Mouse (Mus musculus): ENCODE measurements around the gene Lca5l. TPM values are rescaled to one million over a fixed set of nuclear protein-coding genes. Genes with fewer than 3 reads are reported as not detected.

Gene Lca5l
- polyA plus RNA-seq, 1 experiment = 0.18 TPM

DNA sequence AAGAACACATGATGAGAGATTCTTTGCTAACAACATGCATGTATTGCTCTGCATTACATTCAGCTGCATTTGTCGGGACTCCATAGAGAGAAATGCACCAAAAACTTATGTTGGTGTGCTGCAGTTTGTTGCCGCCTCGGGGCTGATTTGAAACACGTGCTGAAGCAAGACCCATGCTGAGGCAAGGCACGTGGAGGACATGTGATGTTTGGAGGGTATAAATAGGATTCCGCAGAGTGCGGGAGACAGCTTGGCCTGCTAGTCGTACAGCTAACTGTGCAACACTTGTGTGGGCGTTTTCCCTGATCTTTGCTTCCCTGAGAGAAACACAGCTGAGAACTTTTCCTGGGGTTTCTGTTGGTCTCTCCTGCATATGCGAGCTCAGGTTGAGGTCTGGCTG lies 17.7 kb upstream of the Lca5l start:
- no peaks in the 10 kb centered on the region for H3K27me3 ChIP-seq (ENCODE audit: control insufficient read depth, insufficient read depth, low read length)
- 96% methylated on average over 10 of the region's 10 CpGs for whole genome bisulfite sequencing
- H3K27ac ChIP-seq (ENCODE audit: control insufficient read depth, insufficient read depth, low read length) = no peak overlapping the region
- TF ChIP-seq CTCF (IDR thresholded peaks at IDR 0.05; ENCODE audit: borderline replicate concordance, control insufficient read depth, extremely low read depth, insufficient read depth, low read length, poor library complexity) (no peak), POLR2A (IDR thresholded peaks at IDR 0.05; ENCODE audit: control insufficient read depth, extremely low read depth, insufficient read depth, low read length, poor library complexity) (no peak)
- no peak overlapping the region for H3K4me3 ChIP-seq (ENCODE audit: control insufficient read depth, insufficient read depth, low read length)
- no peaks in the 10 kb centered on the region for H3K36me3 ChIP-seq (ENCODE audit: control insufficient read depth, insufficient read depth, low read length)
- H3K4me1 ChIP-seq (replicated peaks; ENCODE audit: control insufficient read depth, insufficient read depth, low read length) = peaks cover 2% of the 10 kb centered on the region
- DNase-seq = no peak

DNA sequence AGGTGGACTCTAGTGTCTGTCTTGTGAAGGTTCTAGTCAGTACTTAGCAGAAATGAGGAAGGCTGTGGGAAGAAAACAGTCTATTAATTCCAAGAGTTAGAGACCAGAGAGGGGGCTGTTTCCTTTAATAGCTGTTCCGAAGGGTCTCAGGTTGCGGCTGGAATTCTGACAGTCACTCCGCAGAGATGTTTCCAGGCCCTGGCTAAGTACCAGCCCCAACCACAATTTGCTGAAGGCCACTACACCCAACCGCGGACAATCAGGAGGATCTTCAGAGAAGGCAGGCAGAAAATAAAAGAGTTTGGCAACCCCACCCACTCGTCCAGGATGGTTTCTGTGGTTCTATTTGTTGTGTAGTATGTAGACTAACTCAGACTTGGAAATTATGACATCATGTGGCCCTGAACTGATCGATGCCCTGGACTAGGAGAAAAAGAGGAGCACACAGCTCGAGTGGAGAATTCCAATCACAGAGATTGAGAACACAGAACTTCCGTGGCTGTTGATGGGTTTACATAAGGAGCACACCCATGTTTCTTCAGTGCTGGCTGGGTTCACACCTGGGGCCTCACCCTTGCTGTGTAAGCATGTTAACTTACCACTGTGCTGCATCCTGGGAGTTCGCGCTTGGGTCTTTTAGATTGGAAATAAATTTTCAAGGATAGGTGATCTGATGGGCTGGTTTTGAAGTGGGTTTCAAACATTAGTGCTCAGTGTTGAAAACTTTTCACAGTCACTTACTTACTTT lies 9.6 kb upstream of the Lca5l start:
- H3K27me3 ChIP-seq (ENCODE audit: control insufficient read depth, insufficient read depth, low read length) = no peaks in the 10 kb centered on the region
- WGBS = 88% methylated on average over 11 of the region's 11 CpGs
- H3K36me3 ChIP-seq (ENCODE audit: control insufficient read depth, insufficient read depth, low read length) = no peaks in the 10 kb centered on the region
- no peak for DNase-seq
- no peaks in the 10 kb centered on the region for H3K4me1 ChIP-seq (replicated peaks; ENCODE audit: control insufficient read depth, insufficient read depth, low read length)
- no peak overlapping the region for H3K27ac ChIP-seq (ENCODE audit: control insufficient read depth, insufficient read depth, low read length)
- TF ChIP-seq POLR2A (IDR thresholded peaks at IDR 0.05; ENCODE audit: control insufficient read depth, extremely low read depth, insufficient read depth, low read length, poor library complexity) (no peak), CTCF (IDR thresholded peaks at IDR 0.05; ENCODE audit: borderline replicate concordance, control insufficient read depth, extremely low read depth, insufficient read depth, low read length, poor library complexity) (no peak)
- H3K4me3 ChIP-seq (ENCODE audit: control insufficient read depth, insufficient read depth, low read length) = no peak overlapping the region

DNA sequence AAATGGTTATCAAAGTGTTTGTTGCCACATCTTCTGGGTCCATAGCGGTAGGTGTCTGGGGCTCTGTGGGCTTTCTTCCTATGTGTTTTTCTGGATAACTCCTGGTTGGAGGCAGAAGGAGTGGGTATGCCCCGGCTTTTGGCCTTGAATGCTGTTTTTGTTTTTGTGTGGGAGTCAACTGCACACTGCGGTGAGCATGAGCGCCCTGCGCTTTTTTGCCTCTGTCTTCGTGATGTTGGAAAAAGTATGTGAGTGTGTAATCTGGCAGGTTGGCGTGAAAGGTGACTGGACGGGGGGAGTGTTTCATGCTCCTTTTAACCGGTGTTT lies 8.6 kb upstream of the Lca5l start:
- H3K4me1 ChIP-seq (replicated peaks; ENCODE audit: control insufficient read depth, insufficient read depth, low read length) = no peaks in the 10 kb centered on the region
- no peak for DNase-seq
- H3K27ac ChIP-seq (ENCODE audit: control insufficient read depth, insufficient read depth, low read length) = no peak overlapping the region
- no peak for TF ChIP-seq CTCF (IDR thresholded peaks at IDR 0.05; ENCODE audit: borderline replicate concordance, control insufficient read depth, extremely low read depth, insufficient read depth, low read length, poor library complexity)
- TF ChIP-seq POLR2A (IDR thresholded peaks at IDR 0.05; ENCODE audit: control insufficient read depth, extremely low read depth, insufficient read depth, low read length, poor library complexity) = no peak
- 83% methylated on average over 9 of the region's 9 CpGs for WGBS
- no peaks in the 10 kb centered on the region for H3K27me3 ChIP-seq (ENCODE audit: control insufficient read depth, insufficient read depth, low read length)
- no peak overlapping the region for H3K4me3 ChIP-seq (ENCODE audit: control insufficient read depth, insufficient read depth, low read length)
- H3K36me3 ChIP-seq (ENCODE audit: control insufficient read depth, insufficient read depth, low read length) = no peaks in the 10 kb centered on the region

DNA sequence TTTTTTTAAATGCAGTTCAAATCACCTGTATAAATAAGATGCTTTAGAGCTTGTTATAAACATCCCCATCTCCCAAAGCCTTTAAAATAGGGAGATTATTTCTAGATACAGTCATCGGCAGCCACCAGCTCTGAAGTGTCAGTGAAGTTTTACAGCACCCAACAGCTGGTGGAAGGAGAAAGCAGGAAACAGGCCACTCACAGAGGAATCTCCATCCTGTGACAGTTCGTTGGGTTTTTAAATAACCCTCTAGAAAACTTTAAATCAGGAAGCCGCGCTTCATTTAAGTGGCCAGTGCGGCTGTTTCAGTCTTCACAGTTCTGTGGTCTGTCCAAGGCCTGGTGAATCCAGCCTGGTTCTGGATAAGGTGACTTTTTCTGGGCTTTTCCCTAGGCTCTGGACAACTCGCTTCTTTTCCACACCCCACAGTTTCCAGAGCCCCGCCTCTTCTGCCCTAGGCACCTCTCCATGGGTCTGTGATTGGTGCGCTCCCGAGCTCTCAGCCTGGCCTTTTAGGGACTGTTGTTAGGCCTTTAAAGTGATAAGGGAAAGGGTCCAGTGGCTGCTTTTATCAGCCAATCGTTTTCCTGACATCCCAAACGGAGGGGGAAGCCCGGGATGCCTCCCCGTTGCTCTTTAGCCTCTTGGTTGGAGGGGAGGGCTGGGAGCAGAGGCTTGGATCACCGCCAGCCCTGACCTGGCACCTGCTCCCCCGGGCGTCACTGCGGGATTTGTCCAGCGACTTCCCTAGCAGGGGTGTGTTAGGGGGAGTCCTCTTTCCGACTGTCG lies 8.0 kb upstream of the Lca5l start, which contains the start of gene Sh3bgr:
Gene Sh3bgr, plus strand, starts transcription at position 538 of the 789 bp plus-strand sequence.
- TF ChIP-seq POLR2A (IDR thresholded peaks at IDR 0.05; ENCODE audit: control insufficient read depth, extremely low read depth, insufficient read depth, low read length, poor library complexity) = no peak
- H3K4me3 ChIP-seq (ENCODE audit: control insufficient read depth, insufficient read depth, low read length) = no peak within 1 kb of the TSS
- no peak for DNase-seq
- no peaks in the 10 kb centered on the region for H3K27me3 ChIP-seq (ENCODE audit: control insufficient read depth, insufficient read depth, low read length)
- H3K36me3 ChIP-seq (ENCODE audit: control insufficient read depth, insufficient read depth, low read length) = no peaks in the 10 kb centered on the region
- no peaks in the 10 kb centered on the region for H3K4me1 ChIP-seq (replicated peaks; ENCODE audit: control insufficient read depth, insufficient read depth, low read length)
- 11% methylated on average over 20 of the region's 20 CpGs for WGBS
- H3K27ac ChIP-seq (ENCODE audit: control insufficient read depth, insufficient read depth, low read length) = no peak within 1 kb of the TSS

DNA sequence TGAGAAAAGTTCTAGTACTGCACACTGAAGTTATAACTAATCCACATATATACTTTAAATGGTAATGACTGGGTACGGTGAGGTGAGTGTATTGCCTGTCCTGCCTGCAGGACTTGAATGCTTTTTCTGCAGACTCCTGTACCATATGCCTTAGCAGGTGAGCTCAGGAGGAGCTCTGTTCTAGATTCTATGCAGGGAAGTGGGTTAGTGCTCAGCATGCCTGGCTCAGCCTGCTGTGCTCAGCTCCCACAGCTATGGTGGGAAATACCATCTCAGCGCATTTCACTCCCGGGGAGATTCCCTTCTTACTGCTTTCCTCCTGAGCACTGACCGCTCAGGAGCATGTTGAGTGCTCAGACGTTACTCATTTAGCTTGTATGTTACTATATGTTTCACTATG lies 4.5 kb downstream of the Lca5l start:
- TF ChIP-seq POLR2A (IDR thresholded peaks at IDR 0.05; ENCODE audit: control insufficient read depth, extremely low read depth, insufficient read depth, low read length, poor library complexity) (no peak), CTCF (IDR thresholded peaks at IDR 0.05; ENCODE audit: borderline replicate concordance, control insufficient read depth, extremely low read depth, insufficient read depth, low read length, poor library complexity) (no peak)
- no peak overlapping the region for H3K27ac ChIP-seq (ENCODE audit: control insufficient read depth, insufficient read depth, low read length)
- WGBS = 92% methylated on average over 5 of the region's 5 CpGs
- no peak for DNase-seq
- peaks cover 4% of the 10 kb centered on the region; the same call in 1 of the 2 replicates for H3K4me1 ChIP-seq (replicated peaks; ENCODE audit: control insufficient read depth, insufficient read depth, low read length)
- H3K36me3 ChIP-seq (ENCODE audit: control insufficient read depth, insufficient read depth, low read length) = no peaks in the 10 kb centered on the region
- H3K27me3 ChIP-seq (ENCODE audit: control insufficient read depth, insufficient read depth, low read length) = no peaks in the 10 kb centered on the region
- no peak overlapping the region for H3K4me3 ChIP-seq (ENCODE audit: control insufficient read depth, insufficient read depth, low read length)

DNA sequence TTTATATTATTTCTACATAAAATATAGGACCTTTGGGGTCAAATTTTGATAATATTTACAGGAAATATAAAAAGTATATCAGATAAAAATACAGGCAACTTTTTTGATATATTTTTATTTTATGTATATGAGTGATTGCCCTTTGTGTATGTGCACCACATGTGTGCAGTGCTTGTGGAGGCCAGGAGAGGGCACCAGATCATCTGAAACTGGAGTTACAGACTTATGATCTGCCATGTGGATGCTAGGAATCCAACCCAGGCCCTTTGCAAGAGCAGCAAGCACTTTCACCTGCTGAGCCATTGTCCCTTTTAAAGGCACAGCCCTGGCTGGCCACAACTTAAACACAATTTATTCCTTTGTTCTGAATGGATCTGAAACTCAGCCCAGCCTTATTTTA lies 12.9 kb downstream of the Lca5l start:
- TF ChIP-seq CTCF (IDR thresholded peaks at IDR 0.05; ENCODE audit: borderline replicate concordance, control insufficient read depth, extremely low read depth, insufficient read depth, low read length, poor library complexity) (no peak), POLR2A (IDR thresholded peaks at IDR 0.05; ENCODE audit: control insufficient read depth, extremely low read depth, insufficient read depth, low read length, poor library complexity) (no peak)
- DNase-seq = no peak
- no peaks in the 10 kb centered on the region for H3K36me3 ChIP-seq (ENCODE audit: control insufficient read depth, insufficient read depth, low read length)
- H3K27ac ChIP-seq (ENCODE audit: control insufficient read depth, insufficient read depth, low read length) = no peak overlapping the region
- H3K27me3 ChIP-seq (ENCODE audit: control insufficient read depth, insufficient read depth, low read length) = no peaks in the 10 kb centered on the region
- H3K4me3 ChIP-seq (ENCODE audit: control insufficient read depth, insufficient read depth, low read length) = no peak overlapping the region
- no peaks in the 10 kb centered on the region for H3K4me1 ChIP-seq (replicated peaks; ENCODE audit: control insufficient read depth, insufficient read depth, low read length)
